Mouse (Mus musculus): ENCODE data around the gene Cdh4.

- TF ChIP-seq CTCF (IDR thresholded peaks at IDR 0.05; ENCODE audit: low read depth) (no peak), EP300 (IDR thresholded peaks at IDR 0.05; ENCODE audit: low read depth) (no peak)
Measured at GRCm38 (mm10) chr2:179794354-179794753, 352.1 kb downstream of the Cdh4 start.

Data from heart, postnatal 0 days (tissue).